Mouse (Mus musculus) retina, postnatal 7 days (tissue): ENCODE measurements around the gene Robo2.

Experiments used
- DNase-seq: peaks from one replicate; pipeline ENCODE4 v3.0.0-alpha.2; 2012; ENCODE audit warnings: low read depth, low spot score

The Robo2 gene

GRCm38 (mm10) chr16:74321666-74322371 is 89.8 kb downstream of the Robo2 start:
- DNase-seq: no peak

DNA sequence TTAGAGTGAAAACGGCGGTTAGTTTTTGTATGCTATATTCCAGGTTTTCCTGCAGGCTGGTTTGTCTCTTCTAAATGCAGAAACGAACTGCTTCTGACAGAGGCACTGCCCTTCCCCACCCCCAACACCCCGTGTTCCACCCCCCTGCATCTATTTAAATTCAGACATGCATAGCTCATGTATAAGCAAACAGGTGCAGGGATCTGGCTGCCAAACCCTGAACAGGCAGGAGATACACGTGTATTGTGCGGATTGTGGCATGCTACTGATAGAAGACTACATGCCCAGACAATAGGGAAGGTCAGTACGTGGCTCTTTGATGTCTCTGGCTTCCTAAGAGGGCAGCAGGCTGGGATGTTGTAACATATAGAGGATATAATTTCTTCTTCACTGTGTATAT is 95.5 kb downstream of the Robo2 start:
- no peak for DNase-seq

DNA sequence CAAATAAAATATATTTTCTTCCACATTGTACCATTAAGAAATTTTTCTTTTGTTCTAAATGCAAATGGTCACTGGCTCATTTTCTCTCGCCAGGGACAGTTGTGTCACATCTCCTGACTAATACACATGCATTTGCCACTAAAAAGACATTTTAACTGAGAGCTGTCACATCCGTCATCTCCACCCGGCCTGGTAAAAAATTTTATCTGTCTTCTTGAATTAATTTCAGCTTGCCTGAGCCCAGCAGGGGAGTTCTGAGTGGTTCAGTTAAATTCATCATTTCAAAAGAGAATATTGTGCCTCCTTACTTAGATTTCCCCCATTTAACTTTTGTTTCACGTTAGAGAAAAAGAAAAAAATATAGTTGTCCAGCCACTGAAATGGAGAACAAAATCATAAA is 98.4 kb downstream of the Robo2 start:
- no peak for DNase-seq

GRCm38 (mm10) chr16:74307543-74307887 is 104.1 kb downstream of the Robo2 start:
- no peak for DNase-seq

DNA sequence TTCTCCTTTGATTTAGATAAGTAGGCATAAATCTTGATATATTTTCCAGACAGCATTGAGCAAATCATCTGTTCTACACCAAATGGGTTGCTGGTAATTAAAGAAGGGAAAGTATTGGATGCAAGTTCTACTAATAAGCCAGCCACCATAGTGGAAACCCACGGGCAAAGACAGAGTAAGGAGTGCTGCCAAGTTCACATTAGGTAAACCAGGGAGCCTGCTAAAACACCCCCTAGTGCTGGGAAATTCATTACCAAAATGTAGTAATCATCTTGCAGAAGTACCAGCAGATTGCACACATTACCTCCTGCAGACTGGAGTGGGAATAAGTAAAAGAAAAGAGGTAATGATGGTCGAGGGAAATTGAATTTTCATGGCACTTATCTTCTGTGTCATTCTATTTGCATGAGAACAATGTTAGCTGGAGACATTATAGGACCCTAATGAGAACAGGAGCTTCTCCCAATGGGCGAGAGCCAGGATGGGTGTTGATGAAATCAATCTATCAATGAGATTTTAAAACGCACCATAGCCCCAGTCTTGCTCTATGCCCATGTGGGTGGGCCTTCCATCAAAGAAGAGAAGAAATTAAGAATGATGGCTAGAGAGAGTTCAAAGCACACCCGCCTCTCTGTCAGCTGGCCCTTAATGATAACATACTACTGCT is 104.6 kb downstream of the Robo2 start:
- DNase-seq: no peak

DNA sequence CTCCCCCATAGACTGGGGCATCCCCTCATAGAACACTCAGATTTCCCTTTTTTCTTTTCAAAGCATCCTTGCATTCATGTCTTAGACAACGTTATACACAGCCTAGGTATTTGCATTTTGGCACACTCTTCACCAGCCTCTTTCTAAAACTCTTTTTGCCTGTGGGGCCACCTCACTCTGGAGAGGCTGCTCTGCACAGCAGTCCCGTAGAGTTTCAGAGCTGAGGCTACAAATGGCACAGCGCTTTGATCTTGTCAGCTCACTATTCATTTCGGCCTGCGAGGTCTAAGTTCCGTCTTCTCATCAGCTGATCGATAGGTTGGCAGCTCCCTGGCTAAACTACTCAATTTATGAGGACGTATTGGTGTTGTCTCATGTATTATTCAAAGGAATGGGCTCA is 123.7 kb downstream of the Robo2 start:
- no peak for DNase-seq

- no peak for DNase-seq
These were observed 129.1 kb downstream of the Robo2 start for GRCm38 (mm10) chr16:74282549-74282948.

- DNase-seq: no peak
These were observed 134.6 kb downstream of the Robo2 start for GRCm38 (mm10) chr16:74276855-74277573.

GRCm38 (mm10) chr16:74274596-74274995 is 137.0 kb downstream of the Robo2 start:
- no peak for DNase-seq

- no peak for DNase-seq
These were observed 138.6 kb downstream of the Robo2 start for GRCm38 (mm10) chr16:74272993-74273392.

DNA sequence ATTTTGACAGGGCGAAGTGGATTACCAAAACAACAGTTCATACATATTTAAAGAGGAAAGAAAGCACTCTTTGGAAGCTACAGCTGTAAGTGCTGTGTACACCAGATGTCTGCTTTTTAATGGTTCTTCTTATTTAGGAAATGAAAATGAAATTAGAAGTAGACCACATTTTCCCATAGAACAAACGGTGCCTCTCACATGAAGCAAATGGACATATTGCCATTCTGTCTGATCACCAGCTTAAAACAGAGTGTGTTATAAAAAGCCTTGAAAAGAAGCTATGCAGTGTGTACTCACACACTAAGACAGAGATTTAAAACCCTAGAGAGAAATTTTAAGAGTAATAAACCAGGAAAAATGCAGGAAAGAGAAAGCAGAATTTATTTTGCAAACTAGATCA is 153.4 kb downstream of the Robo2 start:
- DNase-seq: no peak

- DNase-seq: no peak
These were observed 167.2 kb downstream of the Robo2 start for GRCm38 (mm10) chr16:74244452-74244851.

DNA sequence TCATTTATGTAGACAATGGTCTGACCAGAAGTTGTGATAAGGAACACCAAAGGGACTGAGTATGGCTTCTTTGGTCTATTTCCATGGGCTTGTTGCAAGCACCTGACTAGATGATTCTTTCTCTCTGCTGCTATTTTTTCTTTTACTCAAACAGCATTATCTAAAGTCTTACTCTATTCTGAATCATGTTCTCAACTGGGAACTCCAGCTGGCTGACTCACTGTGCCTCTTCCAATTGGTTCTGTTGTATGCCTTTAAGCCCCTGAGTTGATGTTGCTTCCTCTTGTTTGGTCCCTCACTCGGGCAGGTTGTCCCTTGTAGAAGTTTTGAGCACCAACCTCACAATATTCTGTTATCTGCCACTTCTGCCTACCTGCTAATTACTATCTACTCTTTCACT is 170.1 kb downstream of the Robo2 start:
- DNase-seq: no peak

- DNase-seq: no peak
These were observed 174.2 kb downstream of the Robo2 start for GRCm38 (mm10) chr16:74237411-74237930.

- no peak for DNase-seq
These were observed 177.1 kb downstream of the Robo2 start for GRCm38 (mm10) chr16:74234393-74235059.

GRCm38 (mm10) chr16:74233596-74233995 is 178.0 kb downstream of the Robo2 start:
- DNase-seq: no peak

- peak; percentile 14 for DNase-seq
These were observed 184.3 kb downstream of the Robo2 start for GRCm38 (mm10) chr16:74227285-74227684.

- DNase-seq: no peak
These were observed 186.0 kb downstream of the Robo2 start for GRCm38 (mm10) chr16:74225423-74226272.

GRCm38 (mm10) chr16:74222501-74222900 is 189.1 kb downstream of the Robo2 start:
- no peak for DNase-seq

DNA sequence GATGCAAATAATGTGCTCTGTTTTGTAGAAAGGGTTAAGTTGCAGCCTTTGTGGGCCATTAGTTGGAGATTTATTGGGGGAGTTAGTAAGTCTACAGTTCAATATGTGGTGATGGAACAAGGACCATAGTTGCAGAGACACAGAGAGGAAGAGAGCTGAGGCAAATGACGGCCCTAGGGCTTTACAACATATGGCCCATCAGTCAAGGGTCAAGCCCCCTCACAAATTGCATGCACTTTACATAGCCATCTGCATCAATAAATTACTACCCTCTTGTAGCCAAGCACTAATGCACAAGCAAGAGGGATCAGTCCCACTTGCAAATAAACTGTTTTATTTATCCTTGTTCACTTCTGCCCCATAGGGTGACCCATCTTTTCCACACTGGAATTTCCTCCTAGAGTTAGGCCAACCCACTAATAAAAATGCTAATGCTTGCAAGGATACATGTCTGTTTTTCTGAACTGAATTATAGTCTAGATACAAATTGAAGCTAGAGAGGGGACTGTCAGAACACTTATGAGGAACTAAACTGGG is 194.7 kb downstream of the Robo2 start:
- no peak for DNase-seq

- DNase-seq: no peak
These were observed 195.8 kb downstream of the Robo2 start for GRCm38 (mm10) chr16:74215791-74216190.
